7 mouse cellular contexts compared by ENCODE assay signal in the genomic region with DNA sequence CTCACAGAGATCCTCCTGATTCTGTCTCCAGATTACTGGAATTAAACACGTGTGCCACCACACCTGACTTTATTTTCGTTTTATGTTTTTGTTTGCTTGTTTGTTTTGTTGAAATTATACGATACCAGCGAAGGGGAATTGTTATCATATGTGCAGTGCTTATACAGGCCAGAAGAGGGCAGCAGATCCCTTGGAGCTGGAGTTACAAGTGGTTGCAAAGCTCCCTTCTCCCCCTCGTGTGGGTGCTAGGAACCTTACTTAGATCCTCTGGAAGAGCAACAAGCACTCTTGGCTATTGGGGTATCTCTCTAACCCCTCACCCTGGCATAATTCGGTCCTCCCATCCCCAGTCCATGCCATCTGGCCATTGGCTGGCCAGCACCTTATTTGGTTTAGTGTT. TPM values are rescaled to one million over a fixed set of nuclear protein-coding genes. Genes with fewer than 3 reads are reported as not detected.
DNase-seq lines count a peak whose midpoint lies in the region; ATAC-seq and TF ChIP-seq lines count a peak whose summit lies in the region.

No protein-coding gene starts in this region.

- H3K9ac ChIP-seq in MEL (ENCODE audit: control insufficient read depth, low read depth, low read length, poor library complexity, severe bottlenecking), result no peak overlapping the region
- H3K9ac ChIP-seq in forebrain, embryonic 13.5 days, result no peak overlapping the region

- peak; percentile 82 for TF ChIP-seq RAD21 in MEL (IDR thresholded peaks at IDR 0.05; ENCODE audit: low read depth, low read length)

- no peak for TF ChIP-seq POLR2A in MEL (IDR thresholded peaks at IDR 0.05; ENCODE audit: control insufficient read depth in 1 of 2, insufficient read depth in 1 of 2, low read depth in 1 of 2, low read length in 2 of 2, poor library complexity in 1 of 2)

- no peak for ATAC-seq in forebrain, embryonic 13.5 days

- no peak overlapping the region for H3K4me3 ChIP-seq in MEL (ENCODE audit: control insufficient read depth in 1 of 2, insufficient read depth in 1 of 2, low read depth in 2 of 2, low read length in 2 of 2)
- H3K4me3 ChIP-seq in forebrain, embryonic 13.5 days, result no peak overlapping the region

- H3K36me3 ChIP-seq in MEL (ENCODE audit: control insufficient read depth in 1 of 2, insufficient read depth in 2 of 2, low read length in 2 of 2), result no peaks in the 10 kb centered on the region
- no peaks in the 10 kb centered on the region for H3K36me3 ChIP-seq in forebrain, embryonic 13.5 days (ENCODE audit: poor library complexity, severe bottlenecking)

- peak; percentile 31 for DNase-seq in kidney, adult 9 months
- DNase-seq in kidney, adult 11 months, result no peak
- peak; percentile 50 for DNase-seq in CD4-positive helper T cell, adult 2 months (ENCODE audit: low read depth, low spot score)
- DNase-seq in MEL (ENCODE audit: low read depth, low spot score), result peak; percentile 77
- DNase-seq in lung, postnatal 36 days, result peak; percentile 36
- DNase-seq in layer of hippocampus, adult 8-10 months (ENCODE audit: low spot score in 2 of 2), result no peak

- no peak overlapping the region for H3K4me2 ChIP-seq in forebrain, embryonic 13.5 days

- H3K27ac ChIP-seq in MEL (ENCODE audit: control insufficient read depth, low read depth, low read length), result no peak overlapping the region
- no peak overlapping the region for H3K27ac ChIP-seq in forebrain, embryonic 13.5 days

- H3K27me3 ChIP-seq in MEL (ENCODE audit: control insufficient read depth in 1 of 2, insufficient read depth in 2 of 2, low read length in 2 of 2), result no peaks in the 10 kb centered on the region
- no peaks in the 10 kb centered on the region for H3K27me3 ChIP-seq in forebrain, embryonic 13.5 days

- no peak for TF ChIP-seq EP300 in MEL (IDR thresholded peaks at IDR 0.05; ENCODE audit: low read depth in 1 of 2, low read length in 2 of 2)

- no peaks in the 10 kb centered on the region for H3K79me2 ChIP-seq in MEL (ENCODE audit: control insufficient read depth, insufficient read depth, low read length, poor library complexity)

- 54% methylated on average over 6 of the region's 6 CpGs for WGBS in forebrain, embryonic 13.5 days

- peak; percentile 77 to 94 (median 86) for TF ChIP-seq CTCF in MEL (IDR thresholded peaks at IDR 0.05 in 2 of 3, conservative IDR thresholded peaks at IDR 0.05 in 1 of 3; ENCODE audit: control insufficient read depth in 1 of 3, insufficient read depth in 1 of 3, low read depth in 2 of 3, low read length in 3 of 3, poor library complexity in 1 of 3, severe bottlenecking in 1 of 3)

- no peaks in the 10 kb centered on the region for H3K9me3 ChIP-seq in MEL (replicated peaks; ENCODE audit: insufficient read depth, low read length)
- 0 out of 2 replicates have a peak, but pooled peaks cover 4% of the 10 kb centered on the region for H3K9me3 ChIP-seq in forebrain, embryonic 13.5 days (replicated peaks)

- no peaks in the 10 kb centered on the region; a peak in 1 of 4 replicates for H3K4me1 ChIP-seq in MEL (ENCODE audit: control insufficient read depth in 1 of 2, insufficient read depth in 2 of 2, low read length in 2 of 2)
- peaks cover 13% of the 10 kb centered on the region; the same call in 1 of the 2 replicates for H3K4me1 ChIP-seq in forebrain, embryonic 13.5 days

TF ChIP-seq in MEL, 35 proteins besides CTCF, POLR2A, EP300 and RAD21:
- TF ChIP-seq MEF2A (IDR thresholded peaks at IDR 0.05; ENCODE audit: extremely low read depth, insufficient replicate concordance, low read depth, low read length, poor library complexity, severe bottlenecking) (no peak), CHD1 (IDR thresholded peaks at IDR 0.05; ENCODE audit: low read depth, low read length) (no peak), BHLHE40 (IDR thresholded peaks at IDR 0.05; ENCODE audit: borderline replicate concordance, low read depth, low read length) (no peak), SMC3 (IDR thresholded peaks at IDR 0.05; ENCODE audit: low read depth, low read length) (peak; percentile 84), ZC3H11A (IDR thresholded peaks at IDR 0.05; ENCODE audit: low read depth, low read length) (peak; percentile 75)

RNA-seq across cellular contexts. Expression of gene Cap1, which starts 24.7 kb away (rescaled TPM):
- 68.3 and 82.3 TPM in 2 replicates for total RNA-seq in MEL (2012; rRNA removed)
- 100 to 1,000 TPM in 1 of 2 experiments, not detected in 1; 134 TPM for polyA plus RNA-seq in MEL (2012; ENCODE audit: insufficient read depth in 1 of 2, insufficient read length in 2 of 2, low read depth in 1 of 2, low replicate concordance in 2 of 2, missing spikeins in 1 of 2)
- 100 to 1,000 TPM; 280 to 333 (median 312) TPM for total RNA-seq in layer of hippocampus, adult 8-10 months (2022)
- polyA plus RNA-seq in forebrain, embryonic 13.5 days (2015; fragmentation: Nextera tagmentation; extraction: Ambion mirVana), result 70.7 and 71.3 TPM in 2 replicates

RNA-seq across cellular contexts. Expression of gene Mfsd2a, which starts 50.4 kb away (rescaled TPM):
- 8.4 and 14.3 TPM in 2 replicates for total RNA-seq in MEL (2012; rRNA removed)
- polyA plus RNA-seq in MEL (2012; ENCODE audit: insufficient read depth in 1 of 2, insufficient read length in 2 of 2, low read depth in 1 of 2, low replicate concordance in 2 of 2, missing spikeins in 1 of 2), result 1 to 10 TPM in 1 of 2 experiments, not detected in 1; 8.8 TPM
- total RNA-seq in layer of hippocampus, adult 8-10 months (2022), result 10 to 100 TPM; 26.7 to 32.6 (median 30.9) TPM
- 26.7 and 28.2 TPM in 2 replicates for polyA plus RNA-seq in forebrain, embryonic 13.5 days (2015; fragmentation: Nextera tagmentation; extraction: Ambion mirVana)

Comparison
In these comparisons a context has a peak if more than half of its experiments do, and no peak if none do; other contexts are left out.
1. DNase-seq: peak in kidney, adult 9 months (single experiment), CD4-positive helper T cell, adult 2 months (single experiment), MEL (single experiment) and lung, postnatal 36 days (single experiment); none in kidney, adult 11 months (single experiment) and layer of hippocampus, adult 8-10 months (0 of 2).